Mouse (Mus musculus) v-Abl transformed pro-B cells (cell line): ENCODE data around the gene Rybp.

ENCODE experiments used
- in situ Hi-C, 2 experiments: fragments of 400-800 bp; cut with MboI; formaldehyde crosslinking; loops; one replicate each; pipeline ENCODE4 v1.15.1; 2025; ENCODE audit not compliant: unreplicated experiment in 2 of 2

Rybp gene

GRCm38 (mm10) chr6:100195870-100196409 is 91.3 kb downstream of the Rybp start:
- in situ Hi-C loops, result no loop called here

GRCm38 (mm10) chr6:100195091-100195490 is 92.2 kb downstream of the Rybp start:
- in situ Hi-C loops, result no loop called here

- in situ Hi-C loops, result no loop called here
Observed at GRCm38 (mm10) chr6:100193760-100194159, 93.5 kb downstream of the Rybp start.

- in situ Hi-C loops, result no loop called here
Observed at GRCm38 (mm10) chr6:100192691-100193229, 94.5 kb downstream of the Rybp start.

- in situ Hi-C loops, result no loop called here
Observed at GRCm38 (mm10) chr6:100190803-100191559, 96.3 kb downstream of the Rybp start.

- in situ Hi-C loops, result no loop called here
Observed at GRCm38 (mm10) chr6:100190310-100190709, 97.0 kb downstream of the Rybp start.

- in situ Hi-C loops, result no loop called here
Observed at GRCm38 (mm10) chr6:100188883-100189743, 98.2 kb downstream of the Rybp start.

GRCm38 (mm10) chr6:100187821-100188220 is 99.5 kb downstream of the Rybp start:
- in situ Hi-C loops, result no loop called here

- in situ Hi-C loops, result no loop called here
Observed at GRCm38 (mm10) chr6:100186789-100187188, 100.5 kb downstream of the Rybp start.

GRCm38 (mm10) chr6:100185524-100185923 is 101.8 kb downstream of the Rybp start:
- in situ Hi-C loops, result no loop called here

GRCm38 (mm10) chr6:100183344-100183743 is 103.9 kb downstream of the Rybp start:
- in situ Hi-C loops, result no loop called here

GRCm38 (mm10) chr6:100180883-100181262 is 106.4 kb downstream of the Rybp start:
- in situ Hi-C loops, result no loop called here

- in situ Hi-C loops, result no loop called here
Observed at GRCm38 (mm10) chr6:100180213-100180882, 106.9 kb downstream of the Rybp start.

GRCm38 (mm10) chr6:100178830-100179229 is 108.5 kb downstream of the Rybp start:
- in situ Hi-C loops, result no loop called here
